Comparison of ENCODE assay signal across 32 mouse cellular contexts in the genomic region with DNA sequence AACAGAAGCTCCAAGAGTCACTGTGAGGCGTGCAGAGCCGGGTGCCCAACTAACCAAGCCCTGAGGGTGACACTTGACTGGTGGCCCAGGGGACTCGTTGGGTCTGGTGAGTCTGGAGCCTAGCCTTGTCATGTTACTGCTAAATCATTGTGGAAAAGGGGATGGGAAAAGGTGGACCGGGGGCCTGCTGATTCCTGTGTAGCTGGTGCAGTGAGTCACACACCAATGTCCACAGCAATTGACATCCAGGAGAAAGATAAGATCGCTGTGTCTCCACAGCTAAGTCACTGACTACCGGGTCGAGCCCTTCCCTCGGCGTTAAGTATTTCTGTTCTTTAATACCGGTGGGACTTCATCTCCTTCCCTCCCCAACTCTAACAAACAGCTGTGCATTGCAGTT. TPM values are rescaled to one million over a fixed set of nuclear protein-coding genes. Genes with fewer than 3 reads are reported as not detected.
DNase-seq lines count a peak whose midpoint lies in the region; ATAC-seq lines count a peak whose summit lies in the region.
"Had no signal": no experiment of that assay in that cellular context is flagged by ENCODE, and none has a peak within 500 bp of the region (broad histone marks: within the 10 kb centered on the region; RNA-seq: fewer than 3 reads in every experiment).

No protein-coding gene starts in this region.

- no peak overlapping the region for H3K9ac ChIP-seq in intestine, embryonic 16.5 days (ENCODE audit: low read depth, low read length)
- H3K9ac ChIP-seq: embryonic facial prominence, embryonic 13.5 days; forebrain, embryonic 12.5 days; hindbrain, embryonic 14.5 days had no signal

- WGBS in intestine, embryonic 16.5 days = 53% methylated on average over 10 of the region's 10 CpGs

- no peaks in the 10 kb centered on the region for H3K9me3 ChIP-seq in intestine, embryonic 16.5 days (ENCODE audit: control insufficient read depth, low read length)
- H3K9me3 ChIP-seq: embryonic facial prominence, embryonic 10.5 days; heart, embryonic 10.5 days had no signal

- H3K27me3 ChIP-seq in intestine, embryonic 16.5 days (replicated peaks; ENCODE audit: control insufficient read depth, insufficient read depth, low read length) = no peaks in the 10 kb centered on the region
- H3K27me3 ChIP-seq: embryonic facial prominence, embryonic 13.5 days; forebrain, embryonic 12.5 days; heart, embryonic 13.5 days; Patski had no signal

- DNase-seq in heart, adult 11 months = peak; percentile 65
- no peak for DNase-seq in heart, adult 8-10 months (ENCODE audit: low spot score)
- peak; percentile 76 for DNase-seq in 416B (ENCODE audit: low read depth)
- DNase-seq in Muller cell, postnatal 12 days (ENCODE audit: inconsistent ontology term) = peak; percentile 26
- DNase-seq in thymus, adult 18-20 months = no peak
- no peak for DNase-seq in gastrocnemius, postnatal 4 days (ENCODE audit: low spot score in 2 of 2)
- DNase-seq in cerebellum, postnatal 10 days = no peak
- DNase-seq: adrenal gland, postnatal 10 days; adrenal gland, postnatal 36 days; cerebellum, adult 11 months; cerebellum, adult 2 months; cerebellum, adult 9-11 months; cerebellum, postnatal 36 days; embryo, embryonic 11 days; gastrocnemius, postnatal 10 days; gastrocnemius, postnatal 36 days; heart, adult 18-20 months; heart, postnatal 14 days; heart, postnatal 4 days had no signal

- no peak overlapping the region for H3K4me2 ChIP-seq in intestine, embryonic 16.5 days (ENCODE audit: low read depth, low read length)
- H3K4me2 ChIP-seq: embryonic facial prominence, embryonic 13.5 days; forebrain, embryonic 12.5 days; heart, embryonic 13.5 days; hindbrain, embryonic 14.5 days had no signal

- no peak overlapping the region for H3K4me3 ChIP-seq in intestine, embryonic 16.5 days (ENCODE audit: low read length)
- H3K4me3 ChIP-seq: embryonic facial prominence, embryonic 10.5 days; embryonic facial prominence, embryonic 13.5 days; erythroblast, embryonic 14.5 days; forebrain, embryonic 12.5 days; heart, embryonic 10.5 days; heart, embryonic 13.5 days had no signal

- peak; percentile 76 for ATAC-seq in intestine, embryonic 16.5 days
- ATAC-seq: CD4-positive, CD25-positive, alpha-beta regulatory T cell, adult 4 months; forebrain, embryonic 16.5 days; hindbrain, postnatal 0 days; inflammation-experienced regulatory T-cells, adult 6 months; Patski had no signal

- H3K27ac ChIP-seq in intestine, embryonic 16.5 days (ENCODE audit: low read length) = no peak overlapping the region
- H3K27ac ChIP-seq: embryonic facial prominence, embryonic 10.5 days; embryonic facial prominence, embryonic 13.5 days; forebrain, embryonic 12.5 days; heart, embryonic 10.5 days; heart, embryonic 13.5 days; hindbrain, embryonic 14.5 days; hindbrain, postnatal 0 days had no signal

- peaks cover 10% of the 10 kb centered on the region for H3K4me1 ChIP-seq in intestine, embryonic 16.5 days (ENCODE audit: control insufficient read depth, insufficient read depth, low read length)
- H3K4me1 ChIP-seq: embryonic facial prominence, embryonic 10.5 days; embryonic facial prominence, embryonic 13.5 days; forebrain, embryonic 12.5 days had no signal

- no peaks in the 10 kb centered on the region for H3K36me3 ChIP-seq in intestine, embryonic 16.5 days (ENCODE audit: control insufficient read depth, insufficient read depth, low read length)
- H3K36me3 ChIP-seq: embryonic facial prominence, embryonic 10.5 days; embryonic facial prominence, embryonic 13.5 days; forebrain, embryonic 12.5 days; heart, embryonic 10.5 days had no signal

RNA-seq across cellular contexts. Expression of a gene that starts 29.7 kb away (rescaled TPM):
- 10 to 100 TPM; 20.5 to 28.0 (median 23.1) TPM for total RNA-seq in heart, adult 8-10 months (2022)
- polyA plus RNA-seq in intestine, embryonic 16.5 days (2015; fragmentation: Nextera tagmentation; extraction: Ambion mirVana) = 20.5 and 25.2 TPM in 2 replicates
- total RNA-seq in gastrocnemius, postnatal 4 days (2021) = 10 to 100 TPM in 1 of 2 experiments, 1 to 10 TPM in 1; 5.4 to 11.6 TPM
- polyA plus RNA-seq: erythroblast, embryonic 14.5 days had no signal

RNA-seq across cellular contexts. Expression of a gene that starts 54.4 kb away (rescaled TPM):
- total RNA-seq in heart, adult 8-10 months (2022) = 10 to 100 TPM in 2 of 4 experiments, 1 to 10 TPM in 2; 9.3 to 12.5 (median 10.1) TPM
- polyA plus RNA-seq in intestine, embryonic 16.5 days (2015; fragmentation: Nextera tagmentation; extraction: Ambion mirVana) = 24.1 and 27.5 TPM in 2 replicates
- total RNA-seq in gastrocnemius, postnatal 4 days (2021) = 10 to 100 TPM in 1 of 2 experiments, 1 to 10 TPM in 1; 9.1 to 11.4 TPM

Comparison
In these comparisons a context has a peak if more than half of its experiments do, and no peak if none do; other contexts are left out.
1. DNase-seq: peak in heart, adult 11 months (single experiment), 416B (single experiment) and Muller cell, postnatal 12 days (single experiment); none in heart, adult 8-10 months (single experiment), thymus, adult 18-20 months (0 of 2), gastrocnemius, postnatal 4 days (0 of 2) and cerebellum, postnatal 10 days (0 of 2).